Mouse (Mus musculus) c-Kit-positive CD71-positive TER-119-negative erythroid progenitor cells, embryonic 14.5 days (primary cell): ENCODE measurements around the gene Samd10.

Experiments used
- DNase-seq: peaks from one replicate; pipeline ENCODE4 v3.0.0-alpha.2; 2013; ENCODE audit warnings: low read depth

The Samd10 gene

GRCm38 (mm10) chr2:181592231-181593041 is 6.6 kb downstream of the Samd10 start, which contains the start of gene Zfp512b:
Zfp512b (minus strand) TSS chr2:181592803.
- DNase-seq = no peak

- no peak for DNase-seq
Observed at GRCm38 (mm10) chr2:181591528-181592085, 7.4 kb downstream of the Samd10 start, which contains the start of gene Prpf6. Prpf6 (plus strand) TSS chr2:181591868.

- no peak for DNase-seq
Observed at GRCm38 (mm10) chr2:181590471-181590870, 8.5 kb downstream of the Samd10 start.

- DNase-seq = no peak
Observed at GRCm38 (mm10) chr2:181589732-181590105, 9.3 kb downstream of the Samd10 start.

GRCm38 (mm10) chr2:181589011-181589731 is 9.8 kb downstream of the Samd10 start:
- DNase-seq = no peak

GRCm38 (mm10) chr2:181588229-181588780 is 10.7 kb downstream of the Samd10 start:
- no peak for DNase-seq

GRCm38 (mm10) chr2:181587796-181588195 is 11.2 kb downstream of the Samd10 start:
- DNase-seq = no peak

- no peak for DNase-seq
Observed at GRCm38 (mm10) chr2:181586124-181586523, 12.9 kb downstream of the Samd10 start.

- DNase-seq = no peak
Observed at GRCm38 (mm10) chr2:181585506-181585905, 13.5 kb downstream of the Samd10 start.

- DNase-seq = no peak
Observed at GRCm38 (mm10) chr2:181584411-181584942, 14.5 kb downstream of the Samd10 start, which contains the start of gene Uckl1. Uckl1 (minus strand) TSS chr2:181584892.

GRCm38 (mm10) chr2:181583460-181584257 is 15.4 kb downstream of the Samd10 start:
- DNase-seq = no peak

GRCm38 (mm10) chr2:181582939-181583338 is 16.1 kb downstream of the Samd10 start:
- no peak for DNase-seq

GRCm38 (mm10) chr2:181582358-181582757 is 16.7 kb downstream of the Samd10 start:
- no peak for DNase-seq

GRCm38 (mm10) chr2:181581402-181582120 is 17.5 kb downstream of the Samd10 start:
- peak; percentile 63 for DNase-seq

GRCm38 (mm10) chr2:181581016-181581401 is 18.0 kb downstream of the Samd10 start:
- DNase-seq = peak; percentile 87

GRCm38 (mm10) chr2:181580131-181580772 is 18.8 kb downstream of the Samd10 start:
- no peak for DNase-seq

- no peak for DNase-seq
Observed at GRCm38 (mm10) chr2:181579681-181580080, 19.3 kb downstream of the Samd10 start.

- DNase-seq = no peak
Observed at GRCm38 (mm10) chr2:181578790-181579618, 20.0 kb downstream of the Samd10 start.

GRCm38 (mm10) chr2:181577981-181578581 is 20.9 kb downstream of the Samd10 start:
- DNase-seq = peak; percentile 57
